Mouse (Mus musculus): ENCODE measurements around the gene Cyp26b1. TPM values are rescaled to one million over a fixed set of nuclear protein-coding genes. Genes with fewer than 3 reads are reported as not detected.

Gene Cyp26b1
- total and polyA plus RNA-seq, 3 experiments = not detected

GRCm38 (mm10) chr6:84586551-84587200 lies 7.0 kb downstream of the Cyp26b1 start:
- no peak overlapping the region for H3K4me3 ChIP-seq (replicated peaks in 1 of 3; ENCODE audit: low read depth in 2 of 3, low read length in 2 of 3, poor library complexity in 1 of 3)
- no peak overlapping the region for H3K4me2 ChIP-seq (ENCODE audit: insufficient read depth, low read depth, poor library complexity, severe bottlenecking)
- no peak overlapping the region for H3K9ac ChIP-seq (ENCODE audit: insufficient read depth, low read depth)
- H3K36me3 ChIP-seq (replicated peaks in 1 of 2; ENCODE audit: control insufficient read depth in 1 of 2, insufficient read depth in 1 of 2, low read length in 1 of 2) = no peaks in the 10 kb centered on the region
- H3K9me3 ChIP-seq (replicated peaks; ENCODE audit: low read length) = peaks cover 30% of the 10 kb centered on the region
- peaks cover 80% of the 10 kb centered on the region for H3K27me3 ChIP-seq (replicated peaks)
- DNase-seq (ENCODE audit: extremely low read depth) = no peak
- peaks cover 0 to 32% of the 10 kb centered on the region in 2 experiments; a peak in 3 of 4 replicates for H3K4me1 ChIP-seq (ENCODE audit: control insufficient read depth in 1 of 2, insufficient read depth in 2 of 2)
- in situ Hi-C loops (cut with MboI; ENCODE audit: low pct_ligation_motif_present, low pct_unique_long_range_greater_than_20kb, low sequenced_read_pairs) (loop anchor here (10.0 to 25.0 kb wide), 3 partner anchors 174 to 492 kb away; no protein-coding TSS in a partner anchor), dilution Hi-C loops (cut with MboI; ENCODE audit: extremely low pct_ligation_motif_present, extremely low pct_unique_long_range_greater_than_20kb, low sequenced_read_pairs) (no loop called here)
- no peak for TF ChIP-seq EP300 (IDR thresholded peaks at IDR 0.05; ENCODE audit: low read length)
- no peak for TF ChIP-seq CHD1 (IDR thresholded peaks at IDR 0.05; ENCODE audit: low read depth, low read length)
- no peak for TF ChIP-seq UBTF (IDR thresholded peaks at IDR 0.05; ENCODE audit: low read depth, low read length)
- TF ChIP-seq ZC3H11A (IDR thresholded peaks at IDR 0.05; ENCODE audit: low read depth, low read length) = no peak
- no peak for TF ChIP-seq POLR2A (IDR thresholded peaks at IDR 0.05; ENCODE audit: low read depth, low read length)
- no peak for TF ChIP-seq MXI1 (IDR thresholded peaks at IDR 0.05; ENCODE audit: low read depth, low read length)
- no peak for TF ChIP-seq ZMIZ1 (IDR thresholded peaks at IDR 0.05; ENCODE audit: low read depth, low read length)
- TF ChIP-seq ETS1 (conservative IDR thresholded peaks at IDR 0.05; ENCODE audit: low read depth, low read length) = no peak
- no peak overlapping the region for H3K27ac ChIP-seq (ENCODE audit: insufficient read depth, low read depth)
- H3K79me2 ChIP-seq (replicated peaks; ENCODE audit: control insufficient read depth, extremely low read depth, insufficient read depth, poor library complexity, severe bottlenecking) = no peaks in the 10 kb centered on the region

- dilution Hi-C loops (cut with MboI; ENCODE audit: extremely low pct_ligation_motif_present, extremely low pct_unique_long_range_greater_than_20kb, low sequenced_read_pairs) (no loop called here), in situ Hi-C loops (cut with MboI; ENCODE audit: low pct_ligation_motif_present, low pct_unique_long_range_greater_than_20kb, low sequenced_read_pairs) (loop anchor here (10.0 to 25.0 kb wide), 3 partner anchors 173 to 491 kb away; no protein-coding TSS in a partner anchor)
- Histone ChIP-seq H3K27me3 (replicated peaks) (peaks cover 80% of the 10 kb centered on the region), H3K79me2 (replicated peaks; ENCODE audit: control insufficient read depth, extremely low read depth, insufficient read depth, poor library complexity, severe bottlenecking) (no peaks in the 10 kb centered on the region), H3K4me2 (ENCODE audit: insufficient read depth, low read depth, poor library complexity, severe bottlenecking) (no peak overlapping the region), H3K9me3 (replicated peaks; ENCODE audit: low read length) (peaks cover 30% of the 10 kb centered on the region), H3K9ac (ENCODE audit: insufficient read depth, low read depth) (no peak overlapping the region), H3K4me3 (replicated peaks in 1 of 3; ENCODE audit: low read depth in 2 of 3, low read length in 2 of 3, poor library complexity in 1 of 3) (no peak overlapping the region), H3K27ac (ENCODE audit: insufficient read depth, low read depth) (no peak overlapping the region), H3K4me1 (ENCODE audit: control insufficient read depth in 1 of 2, insufficient read depth in 2 of 2) (peaks cover 0 to 32% of the 10 kb centered on the region in 2 experiments; a peak in 3 of 4 replicates), H3K36me3 (replicated peaks in 1 of 2; ENCODE audit: control insufficient read depth in 1 of 2, insufficient read depth in 1 of 2, low read length in 1 of 2) (no peaks in the 10 kb centered on the region)
- no peak for DNase-seq (ENCODE audit: extremely low read depth)
- TF ChIP-seq SMC3 (IDR thresholded peaks at IDR 0.05; ENCODE audit: low read depth, low read length) = no peak
- TF ChIP-seq MXI1 (IDR thresholded peaks at IDR 0.05; ENCODE audit: low read depth, low read length) = no peak
- no peak for TF ChIP-seq POLR2AphosphoS2 (IDR thresholded peaks at IDR 0.05; ENCODE audit: low read depth, low read length)
- TF ChIP-seq RCOR1 (conservative IDR thresholded peaks at IDR 0.05; ENCODE audit: low read depth, low read length) = no peak
- TF ChIP-seq ZC3H11A (IDR thresholded peaks at IDR 0.05; ENCODE audit: low read depth, low read length) = no peak
Measured at GRCm38 (mm10) chr6:84585686-84586300, 7.9 kb downstream of the Cyp26b1 start.
